Comparison of ENCODE assay signal across 7 mouse cellular contexts in genomic region chr19:11777191-11777865, GRCm38 (mm10). TPM values are rescaled to one million over a fixed set of nuclear protein-coding genes. Genes with fewer than 3 reads are reported as not detected.
A peak's percentile ranks its signal among the peaks of the same experiment; 100 is the strongest.
DNase-seq lines count a peak whose midpoint lies in the region; TF ChIP-seq lines count a peak whose summit lies in the region.

No protein-coding gene starts in this region.

- peaks cover 87% of the 10 kb centered on the region for H3K36me3 ChIP-seq in E14TG2a.4 (ENCODE audit: insufficient read depth, low read length)

- peak; percentile 87 for TF ChIP-seq CTCF in E14TG2a.4 (conservative IDR thresholded peaks at IDR 0.05; ENCODE audit: low read length)
- peak; percentile 93 for TF ChIP-seq CTCF in layer of hippocampus, adult 2 months (conservative IDR thresholded peaks at IDR 0.05)

- peak; percentile 38 for DNase-seq in T-cell, adult 2 months (ENCODE audit: low spot score)
- DNase-seq in embryo, embryonic 10 days (ENCODE audit: low spot score), result peak; percentile 69
- DNase-seq in gastrocnemius, postnatal 4 days (ENCODE audit: low spot score in 2 of 2), result peak; percentile 25 to 47
- DNase-seq in layer of hippocampus, adult 2 months (ENCODE audit: low spot score in 2 of 2), result peak; percentile 52 to 76
- DNase-seq in lung, postnatal 36 days, result peak; percentile 85
- peak; percentile 38 for DNase-seq in right cerebral cortex, adult 18-20 months

- no peaks in the 10 kb centered on the region for H3K27me3 ChIP-seq in E14TG2a.4 (ENCODE audit: insufficient read depth, low read length)

- H3K9me3 ChIP-seq in E14TG2a.4 (ENCODE audit: low read length), result no peaks in the 10 kb centered on the region

- H3K4me1 ChIP-seq in E14TG2a.4 (replicated peaks; ENCODE audit: low read depth, low read length), result peaks cover 6% of the 10 kb centered on the region; the same call in 1 of the 2 replicates

- H3K4me3 ChIP-seq in E14TG2a.4 (replicated peaks; ENCODE audit: low read length), result no peak overlapping the region
- H3K4me3 ChIP-seq in layer of hippocampus, adult 2 months, result no peak overlapping the region

- H3K27ac ChIP-seq in layer of hippocampus, adult 2 months, result no peak overlapping the region

RNA-seq across cellular contexts. Expression of gene Mrpl16, which starts 7.1 kb away (rescaled TPM):
- 10 to 100 TPM; 40.0 to 40.7 TPM for total RNA-seq in gastrocnemius, postnatal 4 days (2021)
- 10 to 100 TPM; 31.2 to 34.6 TPM for total RNA-seq in layer of hippocampus, adult 2 months (2021)

RNA-seq across cellular contexts. Expression of gene Gif, which starts 30.0 kb away (rescaled TPM):
- total RNA-seq in gastrocnemius, postnatal 4 days (2021), result not detected
- not detected for total RNA-seq in layer of hippocampus, adult 2 months (2021)

RNA-seq across cellular contexts. Expression of gene Stx3, which starts 41.9 kb away (rescaled TPM):
- total RNA-seq in gastrocnemius, postnatal 4 days (2021), result 1 to 10 TPM; 1.2 to 2.1 TPM
- 10 to 100 TPM; 30.6 to 39.3 TPM for total RNA-seq in layer of hippocampus, adult 2 months (2021)

Comparison
In these comparisons a context has a peak if more than half of its experiments do, and no peak if none do; other contexts are left out.
1. RNA of gene Stx3, which starts 41.9 kb away (total RNA-seq): 30.6 to 39.3 TPM in layer of hippocampus, adult 2 months; 1.2 to 2.1 TPM in gastrocnemius, postnatal 4 days; every median in the first group is over 10 times any median in the second.
2. Peak in every context shown above with its lines, with median percentiles within 50 percentile points of each other: DNase-seq.